Mouse (Mus musculus) myocyte (in vitro differentiated cells): Measurements from ENCODE around the gene Atad2b.

Experiments
- CEBPB ChIP-seq: IDR thresholded peaks from 2 replicates; pipeline ENCODE4 v1.6.1; 2011; ENCODE audit warnings: mild to moderate bottlenecking, moderate library complexity; ENCODE audit not compliant: poor library complexity, insufficient read depth, severe bottlenecking
- MAX ChIP-seq: IDR thresholded peaks from one replicate; pipeline ENCODE4 v1.6.1; 2011; ENCODE audit warnings: low read depth, mild to moderate bottlenecking, control low read depth
- MYOG ChIP-seq, 3 experiments: IDR thresholded peaks; one replicate each; pipeline ENCODE4 v1.6.1; 2011; ENCODE audit warnings: control low read depth in 2 of 3, low read depth in 2 of 3, mild to moderate bottlenecking in 2 of 3; ENCODE audit not compliant: insufficient read length in 2 of 3, control insufficient read depth in 1 of 3, insufficient read depth in 1 of 3
- POLR2A ChIP-seq: IDR thresholded peaks from one replicate; pipeline ENCODE4 v1.6.1; 2011; ENCODE audit warnings: low read depth, mild to moderate bottlenecking, control low read depth, moderate library complexity; ENCODE audit not compliant: insufficient read length
- TCF12 ChIP-seq: IDR thresholded peaks from one replicate; pipeline ENCODE4 v1.6.1; 2011; ENCODE audit warnings: mild to moderate bottlenecking, control low read depth; ENCODE audit not compliant: poor library complexity, insufficient read depth, severe bottlenecking
- USF1 ChIP-seq: IDR thresholded peaks from one replicate; pipeline ENCODE4 v1.6.1; 2011; ENCODE audit warnings: low read depth, mild to moderate bottlenecking, control low read depth, moderate library complexity

DNA sequence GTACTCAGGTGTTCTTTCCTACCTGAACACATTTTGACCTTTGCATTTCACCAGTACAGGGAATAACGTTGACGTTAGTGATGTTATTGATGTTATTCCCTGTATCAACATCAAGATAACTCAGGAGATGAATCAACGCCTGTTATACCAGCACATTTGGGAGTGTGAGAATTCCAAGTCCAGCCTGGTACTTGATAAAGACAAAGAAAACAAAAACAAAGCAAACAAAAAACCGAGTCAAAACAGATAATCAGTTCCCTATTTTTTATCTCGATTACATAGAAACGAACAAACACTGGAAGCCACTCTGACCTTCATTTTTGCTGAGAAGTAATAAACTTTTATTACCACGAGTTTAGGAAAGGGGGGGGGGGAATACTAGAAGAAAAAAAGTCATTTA, 10.7 kb upstream of the Atad2b start:
- TF ChIP-seq TCF12 (no peak), POLR2A (no peak), MAX (no peak), MYOG (IDR thresholded peaks at IDR 0.05; ENCODE audit: control insufficient read depth in 1 of 3, insufficient read depth in 1 of 3, insufficient read length in 2 of 3, low read depth in 2 of 3) (no peak), USF1 (no peak), CEBPB (no peak)
